Mouse (Mus musculus) heart, embryonic 15.5 days (tissue): Measurements from ENCODE around the gene Ypel5. TPM values are rescaled to one million over a fixed set of nuclear protein-coding genes. Genes with fewer than 3 reads are reported as not detected.

Experiments used
- ATAC-seq: fragments of 200-750 bp; cut with Nextera tagmentation; replicated peaks from 2 replicates; pipeline ENCODE4 v1.8.0; 2017; ENCODE audit warnings: low read depth, moderate TSS enrichment; ENCODE audit not compliant: insufficient number of reproducible peaks, insufficient read depth, low FRiP score
- H3K27ac ChIP-seq: fragments of 300-500 bp; sonication (generic); 2 replicates; pipeline ENCODE4 v1.5.1; 2015; ENCODE audit warnings: mild to moderate bottlenecking, inconsistent platforms
- H3K27me3 ChIP-seq: fragments of 300-500 bp; sonication (generic); 2 replicates; pipeline ENCODE4 v1.6.1; 2015; ENCODE audit warnings: inconsistent platforms
- H3K36me3 ChIP-seq: fragments of 300-500 bp; sonication (generic); 2 replicates; pipeline ENCODE4 v1.6.1; 2015; ENCODE audit warnings: mild to moderate bottlenecking, inconsistent platforms
- H3K4me1 ChIP-seq: fragments of 300-500 bp; sonication (generic); replicated peaks from 2 replicates; pipeline ENCODE4 v1.6.1; 2015; ENCODE audit warnings: inconsistent platforms
- H3K4me2 ChIP-seq: fragments of 300-500 bp; sonication (generic); 2 replicates; pipeline ENCODE4 v1.6.1; 2015; ENCODE audit warnings: inconsistent platforms, mild to moderate bottlenecking, moderate library complexity
- H3K4me3 ChIP-seq: fragments of 300-500 bp; sonication (generic); 2 replicates; pipeline ENCODE4 v1.5.1; 2015; ENCODE audit warnings: mild to moderate bottlenecking, inconsistent platforms
- H3K9ac ChIP-seq: fragments of 300-500 bp; sonication (generic); 2 replicates; pipeline ENCODE4 v1.6.1; 2015; ENCODE audit warnings: mild to moderate bottlenecking, inconsistent platforms
- H3K9me3 ChIP-seq: fragments of 300-500 bp; sonication (generic); replicated peaks from 2 replicates; pipeline ENCODE4 v1.6.1; 2016; ENCODE audit warnings: inconsistent platforms
- WGBS: fragments of 180-500 bp; shearing (Covaris S2); methylation state at CpG from one replicate; pipeline ENCODE4 v1.1.7; 2015; ENCODE audit warnings: mixed read lengths; 5-methylcytosine and 5-hydroxymethylcytosine counted together
- polyA plus RNA-seq: library from polyadenylated mRNA; unstranded; fragments of >200 nt; fragmentation: Nextera tagmentation; extraction: Ambion mirVana; gene quantifications from 2 replicates; pipeline ENCODE4 v1.2.1, GENCODE M21; 2015

The Ypel5 gene
- polyA plus RNA-seq, 1 experiment from 2014 or later = 67.7 TPM

- Histone ChIP-seq H3K27me3 (no peaks in the 10 kb centered on the region), H3K27ac (no peak overlapping the region), H3K4me1 (peaks cover 2% of the 10 kb centered on the region), H3K4me2 (no peak overlapping the region), H3K9ac (no peak overlapping the region), H3K36me3 (peaks cover 28% of the 10 kb centered on the region), H3K4me3 (no peak overlapping the region), H3K9me3 (no peaks in the 10 kb centered on the region)
- no peak for ATAC-seq
Observed at GRCm38 (mm10) chr17:72845521-72845920, 9.3 kb downstream of the Ypel5 start.

GRCm38 (mm10) chr17:72855298-72855697, 19.0 kb downstream of the Ypel5 start:
- Histone ChIP-seq H3K4me1 (0 out of 2 replicates have a peak, but pooled peaks cover 2% of the 10 kb centered on the region), H3K27me3 (no peaks in the 10 kb centered on the region), H3K4me2 (no peak overlapping the region), H3K4me3 (no peak overlapping the region), H3K9ac (no peak overlapping the region), H3K9me3 (no peaks in the 10 kb centered on the region), H3K27ac (no peak overlapping the region), H3K36me3 (peaks cover 10% of the 10 kb centered on the region; the same call in 1 of the 2 replicates)
- 77% methylated on average over 1 of the region's 1 CpGs for WGBS
- no peak for ATAC-seq

- Histone ChIP-seq H3K4me2 (no peak overlapping the region), H3K9ac (no peak overlapping the region), H3K27ac (no peak overlapping the region), H3K4me1 (peaks cover 8% of the 10 kb centered on the region), H3K36me3 (peaks cover 3% of the 10 kb centered on the region; the same call in 1 of the 2 replicates), H3K4me3 (no peak overlapping the region), H3K27me3 (no peaks in the 10 kb centered on the region), H3K9me3 (no peaks in the 10 kb centered on the region)
- 48% methylated on average over 13 of the region's 13 CpGs for WGBS
- no peak; the same call in 1 of the 2 replicates for ATAC-seq
Observed at GRCm38 (mm10) chr17:72857677-72858633, 21.7 kb downstream of the Ypel5 start.

- H3K36me3 ChIP-seq = no peaks in the 10 kb centered on the region
- no peaks in the 10 kb centered on the region for H3K9me3 ChIP-seq
- peaks cover 11% of the 10 kb centered on the region for H3K4me1 ChIP-seq
- ATAC-seq = no peak
- H3K27me3 ChIP-seq = no peaks in the 10 kb centered on the region
- no peak overlapping the region for H3K27ac ChIP-seq
- no peak overlapping the region for H3K9ac ChIP-seq
- 72% methylated on average over 10 of the region's 10 CpGs for WGBS
- H3K4me3 ChIP-seq = no peak overlapping the region
- H3K4me2 ChIP-seq = no peak overlapping the region
Observed at GRCm38 (mm10) chr17:72863226-72863625, 27.0 kb downstream of the Ypel5 start.

- ATAC-seq = no peak
- 86% methylated on average over 3 of the region's 3 CpGs for WGBS
Observed at GRCm38 (mm10) chr17:72866624-72867245, 30.5 kb downstream of the Ypel5 start.

GRCm38 (mm10) chr17:72868181-72868580, 31.9 kb downstream of the Ypel5 start:
- Histone ChIP-seq H3K27me3 (no peaks in the 10 kb centered on the region), H3K9ac (no peak overlapping the region), H3K27ac (no peak overlapping the region), H3K4me2 (no peak overlapping the region), H3K9me3 (no peaks in the 10 kb centered on the region), H3K4me3 (no peak overlapping the region), H3K4me1 (0 out of 2 replicates have a peak, but pooled peaks cover 1% of the 10 kb centered on the region), H3K36me3 (no peaks in the 10 kb centered on the region)
- ATAC-seq = no peak
- WGBS = 88% methylated on average over 2 of the region's 2 CpGs

More at GRCm38 (mm10) chr17:72866624-72867245, 30.5 kb downstream of the Ypel5 start:
- Histone ChIP-seq H3K9me3 (no peaks in the 10 kb centered on the region), H3K36me3 (no peaks in the 10 kb centered on the region), H3K9ac (no peak overlapping the region), H3K4me3 (no peak overlapping the region), H3K27ac (no peak overlapping the region), H3K4me2 (no peak overlapping the region), H3K4me1 (0 out of 2 replicates have a peak, but pooled peaks cover 3% of the 10 kb centered on the region), H3K27me3 (no peaks in the 10 kb centered on the region)

- no peaks in the 10 kb centered on the region for H3K27me3 ChIP-seq
- ATAC-seq = no peak
- no peak overlapping the region for H3K4me3 ChIP-seq
- H3K4me2 ChIP-seq = no peak overlapping the region
- H3K9ac ChIP-seq = no peak overlapping the region
- peaks cover 10% of the 10 kb centered on the region for H3K4me1 ChIP-seq
- no peak overlapping the region for H3K27ac ChIP-seq
- no peaks in the 10 kb centered on the region for H3K36me3 ChIP-seq
- H3K9me3 ChIP-seq = no peaks in the 10 kb centered on the region
- 71% methylated on average over 9 of the region's 9 CpGs for WGBS
Observed at GRCm38 (mm10) chr17:72878979-72879378, 42.7 kb downstream of the Ypel5 start.

GRCm38 (mm10) chr17:72880156-72880555, 43.9 kb downstream of the Ypel5 start:
- no peak overlapping the region for H3K27ac ChIP-seq
- H3K27me3 ChIP-seq = no peaks in the 10 kb centered on the region
- no peaks in the 10 kb centered on the region for H3K9me3 ChIP-seq
- no peak for ATAC-seq
- 67% methylated on average over 3 of the region's 3 CpGs for WGBS
- no peak overlapping the region; the same call in 1 of the 2 replicates for H3K9ac ChIP-seq
- no peaks in the 10 kb centered on the region for H3K36me3 ChIP-seq
- H3K4me3 ChIP-seq = no peak overlapping the region
- H3K4me1 ChIP-seq = peaks cover 10% of the 10 kb centered on the region
- no peak overlapping the region for H3K4me2 ChIP-seq

GRCm38 (mm10) chr17:72881051-72881450, 44.8 kb downstream of the Ypel5 start:
- no peak for ATAC-seq
- WGBS = 35% methylated on average over 3 of the region's 3 CpGs
- no peaks in the 10 kb centered on the region for H3K9me3 ChIP-seq

GRCm38 (mm10) chr17:72881804-72882203, 45.6 kb downstream of the Ypel5 start:
- no peak overlapping the region for H3K4me3 ChIP-seq
- H3K27ac ChIP-seq = no peak overlapping the region
- H3K4me2 ChIP-seq = no peak overlapping the region
- ATAC-seq = no peak
- no peaks in the 10 kb centered on the region for H3K36me3 ChIP-seq
- 79% methylated on average over 1 of the region's 1 CpGs for WGBS
- H3K4me1 ChIP-seq = peaks cover 10% of the 10 kb centered on the region
- H3K9me3 ChIP-seq = no peaks in the 10 kb centered on the region
- no peaks in the 10 kb centered on the region for H3K27me3 ChIP-seq
- H3K9ac ChIP-seq = no peak overlapping the region

More at GRCm38 (mm10) chr17:72881051-72881450, 44.8 kb downstream of the Ypel5 start:
- Histone ChIP-seq H3K27me3 (no peaks in the 10 kb centered on the region), H3K36me3 (no peaks in the 10 kb centered on the region), H3K4me1 (peaks cover 10% of the 10 kb centered on the region), H3K4me2 (no peak overlapping the region), H3K9ac (no peak overlapping the region), H3K27ac (no peak overlapping the region), H3K4me3 (no peak overlapping the region)

- no peak overlapping the region for H3K9ac ChIP-seq
- 0 out of 2 replicates have a peak, but pooled peaks have one; percentile 14 for ATAC-seq
- H3K27ac ChIP-seq = no peak overlapping the region; the same call in 1 of the 2 replicates
- no peaks in the 10 kb centered on the region for H3K36me3 ChIP-seq
- no peaks in the 10 kb centered on the region for H3K27me3 ChIP-seq
- H3K4me3 ChIP-seq = no peak overlapping the region
- 23% methylated on average over 20 of the region's 20 CpGs for WGBS
- H3K4me2 ChIP-seq = peak overlapping the region; percentile 30
- H3K4me1 ChIP-seq = peaks cover 11% of the 10 kb centered on the region
- H3K9me3 ChIP-seq = no peaks in the 10 kb centered on the region
Observed at GRCm38 (mm10) chr17:72889556-72890397, 53.5 kb downstream of the Ypel5 start.
